Mouse (Mus musculus) B cell, adult 62 days (primary cell): ENCODE data around the gene Cyp2c54. TPM values are rescaled to one million over a fixed set of nuclear protein-coding genes. Genes with fewer than 3 reads are reported as not detected.

ENCODE experiments used
- total RNA-seq: library from RNA; stranded (reverse); gene quantifications from 4 replicates; pipeline ENCODE4 v1.2.4, GENCODE M21; 2023

Gene Cyp2c54
- not detected in 4 replicates for total RNA-seq

DNA sequence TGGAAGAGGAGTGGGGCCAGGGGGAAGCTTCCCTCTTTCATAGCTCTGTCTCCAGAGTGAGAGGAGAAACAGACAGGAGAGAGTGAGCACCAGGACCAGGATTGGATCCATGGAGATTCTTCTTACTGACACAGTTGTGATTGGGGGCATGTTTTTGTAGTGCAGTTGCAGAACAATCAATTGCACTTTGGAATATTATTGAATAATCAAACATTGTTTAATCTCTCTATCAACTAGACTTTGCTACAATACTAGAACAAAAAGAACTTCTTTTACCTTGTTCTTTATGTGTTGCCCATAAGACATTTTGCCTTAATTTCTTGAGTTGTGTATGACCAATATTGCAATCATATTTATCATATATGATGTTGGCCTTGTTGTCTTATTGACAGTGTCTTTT lies at the start of gene Cyp2c54:
TSS of gene Cyp2c54 (minus strand) at position 127 of the 400 bp plus-strand sequence.

DNA sequence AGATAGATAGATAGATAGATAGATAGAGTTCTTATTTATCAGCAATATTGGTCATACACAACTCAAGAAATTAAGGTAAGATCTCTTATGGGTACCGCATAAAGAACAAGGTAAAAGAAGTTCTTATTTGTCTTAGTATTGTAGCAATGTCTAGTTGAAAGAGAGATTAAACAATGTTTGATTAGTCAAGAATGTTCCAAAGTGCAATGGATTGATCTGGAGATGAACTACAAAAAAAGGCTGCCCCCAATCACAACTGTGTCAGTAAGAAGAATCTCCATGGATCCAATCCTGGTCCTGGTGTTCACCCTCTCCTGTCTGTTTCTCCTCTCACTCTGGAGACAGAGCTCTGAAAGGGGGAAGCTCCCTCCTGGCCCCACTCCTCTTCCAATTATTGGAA lies 15.8 kb upstream of the Cyp2c54 start, which contains the start of gene Cyp2c50:
TSS of gene Cyp2c50 (plus strand) at position 268 of the 400 bp plus-strand sequence.

DNA sequence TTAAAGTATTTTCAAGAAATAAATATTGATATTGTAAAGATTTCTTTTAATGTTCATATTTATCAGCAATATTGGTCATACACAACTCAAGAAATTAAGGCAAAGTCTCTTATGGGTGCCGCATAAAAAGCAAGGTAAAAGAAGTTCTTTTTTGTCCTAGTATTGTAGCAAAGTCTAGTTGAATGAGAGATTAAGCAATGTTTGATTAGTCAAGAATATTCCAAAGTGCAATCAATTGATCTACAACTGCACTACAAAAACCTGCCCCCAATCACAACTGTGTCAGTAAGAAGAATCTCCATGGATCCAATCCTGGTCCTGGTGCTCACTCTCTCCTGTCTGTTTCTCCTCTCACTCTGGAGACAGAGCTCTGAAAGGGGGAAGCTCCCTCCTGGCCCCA lies 81.5 kb downstream of the Cyp2c54 start, which contains the start of gene Cyp2c37:
TSS of gene Cyp2c37 (plus strand) at position 285 of the 400 bp plus-strand sequence.

Other genes with a start within 250 kb of the Cyp2c54 start
- gene Cyp2c69, start 187.0 kb downstream of the Cyp2c54 start, total RNA-seq, result not detected in 4 replicates
- gene Cyp2c37, start 81.4 kb downstream of the Cyp2c54 start, total RNA-seq, result not detected in 4 replicates
- not detected in 4 replicates for gene Cyp2c50, start 15.9 kb upstream of the Cyp2c54 start, total RNA-seq
- gene Cyp2c70, start 113.5 kb upstream of the Cyp2c54 start, total RNA-seq, result not detected in 4 replicates
- gene Pdlim1, start 198.0 kb upstream of the Cyp2c54 start, total RNA-seq, result 19.5 to 25.6 TPM (median 22.5 TPM) in 4 replicates